Mouse (Mus musculus) c-Kit-positive CD71-positive TER-119-negative erythroid progenitor cells, embryonic 14.5 days (primary cell): Measurements from ENCODE around the gene Gucd1.

Experiments
- DNase-seq: peaks from one replicate; pipeline ENCODE4 v3.0.0-alpha.2; 2013; ENCODE audit warnings: low read depth

Gucd1 gene

GRCm38 (mm10) chr10:75320321-75320720, 197.5 kb downstream of the Gucd1 start:
- DNase-seq: no peak

- no peak for DNase-seq
Measured at GRCm38 (mm10) chr10:75318206-75318605, 199.6 kb downstream of the Gucd1 start.

GRCm38 (mm10) chr10:75316908-75317761, 200.6 kb downstream of the Gucd1 start:
- no peak for DNase-seq

- DNase-seq: no peak
Measured at GRCm38 (mm10) chr10:75316872-75316907, 201.1 kb downstream of the Gucd1 start, which contains the start of gene Adora2a. Gene Adora2a (plus strand): TSS chr10:75316877.

GRCm38 (mm10) chr10:75316472-75316871, 201.3 kb downstream of the Gucd1 start:
- DNase-seq: no peak

- no peak for DNase-seq
Measured at GRCm38 (mm10) chr10:75315756-75316155, 202.0 kb downstream of the Gucd1 start.

GRCm38 (mm10) chr10:75314190-75314980, 203.4 kb downstream of the Gucd1 start:
- DNase-seq: no peak

GRCm38 (mm10) chr10:75312361-75312760, 205.4 kb downstream of the Gucd1 start:
- DNase-seq: no peak

- no peak for DNase-seq
Measured at GRCm38 (mm10) chr10:75307130-75307529, 210.6 kb downstream of the Gucd1 start.

- no peak for DNase-seq
Measured at GRCm38 (mm10) chr10:75304413-75304812, 213.4 kb downstream of the Gucd1 start.

GRCm38 (mm10) chr10:75304049-75304405, 213.7 kb downstream of the Gucd1 start:
- no peak for DNase-seq

GRCm38 (mm10) chr10:75303324-75304048, 214.3 kb downstream of the Gucd1 start:
- no peak for DNase-seq

- DNase-seq: no peak
Measured at GRCm38 (mm10) chr10:75302536-75302935, 215.2 kb downstream of the Gucd1 start.

- no peak for DNase-seq
Measured at GRCm38 (mm10) chr10:75301937-75302336, 215.8 kb downstream of the Gucd1 start.

GRCm38 (mm10) chr10:75301195-75301806, 216.5 kb downstream of the Gucd1 start:
- no peak for DNase-seq
